Mouse (Mus musculus) liver, postnatal 0 days (tissue): ENCODE data around the gene Spata21. TPM values are rescaled to one million over a fixed set of nuclear protein-coding genes. Genes with fewer than 3 reads are reported as not detected.

Source experiments
- ATAC-seq: fragments of 200-750 bp; cut with Nextera tagmentation; 2 replicates; pipeline ENCODE4 v1.8.0; 2017; ENCODE audit warnings: mild to moderate bottlenecking, moderate library complexity
- DNase-seq: peaks from one replicate; pipeline ENCODE4 v3.0.0-alpha.2; 2016
- H3K27ac ChIP-seq: fragments of 300-500 bp; sonication (generic); 2 replicates; pipeline ENCODE4 v1.5.1; 2014; ENCODE audit warnings: antibody characterized with exemption, moderate library complexity, mild to moderate bottlenecking, low read depth
- H3K27me3 ChIP-seq: fragments of 300-500 bp; sonication (generic); 2 replicates; pipeline ENCODE4 v1.6.1; 2014; ENCODE audit warnings: low read length, control low read depth, mixed read lengths; ENCODE audit not compliant: insufficient read depth
- H3K36me3 ChIP-seq: fragments of 300-500 bp; sonication (generic); replicated peaks from 2 replicates; pipeline ENCODE4 v1.6.1; 2014; ENCODE audit warnings: mild to moderate bottlenecking, control low read depth, low read length, moderate library complexity, mixed read lengths; ENCODE audit not compliant: insufficient read depth
- H3K4me1 ChIP-seq: fragments of 300-500 bp; sonication (generic); 2 replicates; pipeline ENCODE4 v1.6.1; 2014; ENCODE audit warnings: antibody characterized with exemption, mild to moderate bottlenecking, control low read depth; ENCODE audit not compliant: insufficient read depth
- H3K4me2 ChIP-seq: fragments of 300-500 bp; sonication (generic); 2 replicates; pipeline ENCODE4 v1.6.1; 2014; ENCODE audit warnings: low read depth, mild to moderate bottlenecking, low read length, moderate library complexity, mixed read lengths
- H3K4me3 ChIP-seq: fragments of 300-500 bp; sonication (generic); 2 replicates; pipeline ENCODE4 v1.5.1; 2014; ENCODE audit warnings: low read depth, low read length
- H3K9ac ChIP-seq: fragments of 300-500 bp; sonication (generic); replicated peaks from 2 replicates; pipeline ENCODE4 v1.6.1; 2014; ENCODE audit warnings: mild to moderate bottlenecking, moderate library complexity
- H3K9me3 ChIP-seq: fragments of 300-500 bp; sonication (generic); 2 replicates; pipeline ENCODE4 v1.6.1; 2016; ENCODE audit warnings: mild to moderate bottlenecking, control low read depth, low read length, mixed read lengths
- CTCF ChIP-seq: sonication (generic); IDR thresholded peaks from 2 replicates; pipeline ENCODE4 v1.5.1; 2016; ENCODE audit warnings: antibody characterized with exemption, low read depth
- EP300 ChIP-seq: IDR thresholded peaks from 2 replicates; pipeline ENCODE4 v1.6.1; 2016; ENCODE audit warnings: antibody characterized with exemption, low read depth, mild to moderate bottlenecking
- WGBS: fragments of 180-500 bp; shearing (Covaris S2); extraction: QIAGEN DNeasy Blood & Tissue Kit; methylation state at CpG from one replicate; pipeline ENCODE4 v1.1.7; 2014; ENCODE audit not compliant: insufficient replicate concordance; 5-methylcytosine and 5-hydroxymethylcytosine counted together
- polyA plus RNA-seq: library from polyadenylated mRNA; unstranded; fragments of >200 nt; fragmentation: Nextera tagmentation; extraction: Ambion mirVana; gene quantifications from 2 replicates; pipeline ENCODE4 v1.2.1, GENCODE M21; 2015

Gene Spata21
- polyA plus RNA-seq, 1 experiment from 2014 or later, result not detected

DNA sequence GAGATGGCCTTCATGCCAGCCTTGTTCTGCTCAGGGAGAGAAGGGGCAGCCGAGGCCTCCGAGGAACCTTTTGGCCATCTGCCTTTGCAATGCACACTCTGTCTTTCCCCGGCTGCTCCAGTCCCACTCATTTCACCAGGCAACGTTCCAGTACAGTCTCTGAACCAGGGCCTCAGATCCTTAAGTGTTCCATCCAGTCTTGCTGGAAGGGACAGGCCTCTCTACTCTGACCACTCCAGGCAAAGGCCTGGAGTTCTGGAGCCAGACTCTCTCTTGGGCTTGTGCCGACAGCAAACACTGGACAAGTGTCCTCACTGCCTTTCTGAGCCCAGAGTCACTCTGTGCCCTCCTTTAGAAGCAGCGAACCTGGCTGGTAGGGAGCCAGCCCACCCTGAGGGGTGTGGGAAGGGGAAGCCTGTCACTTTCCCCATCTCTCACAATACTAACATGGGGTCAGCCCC is 26.4 kb downstream of the Spata21 start:
- Histone ChIP-seq H3K36me3 (peaks cover 63% of the 10 kb centered on the region), H3K4me2 (no peak overlapping the region), H3K4me1 (no peaks in the 10 kb centered on the region), H3K27ac (no peak overlapping the region), H3K4me3 (no peak overlapping the region), H3K27me3 (no peaks in the 10 kb centered on the region), H3K9me3 (no peaks in the 10 kb centered on the region), H3K9ac (no peak overlapping the region)
- 86% methylated on average over 6 of the region's 6 CpGs for WGBS
- ATAC-seq, result no peak
- no peak for DNase-seq
- TF ChIP-seq CTCF (no peak), EP300 (no peak)

GRCm38 (mm10) chr4:141115398-141115797 is 27.3 kb downstream of the Spata21 start:
- Histone ChIP-seq H3K4me3 (no peak overlapping the region), H3K9me3 (no peaks in the 10 kb centered on the region), H3K27ac (no peak overlapping the region), H3K36me3 (peaks cover 63% of the 10 kb centered on the region), H3K27me3 (no peaks in the 10 kb centered on the region), H3K4me2 (no peak overlapping the region), H3K9ac (no peak overlapping the region), H3K4me1 (no peaks in the 10 kb centered on the region)
- peak; percentile 45 for DNase-seq
- WGBS, result 75% methylated on average over 8 of the region's 8 CpGs
- peak; percentile 25; the same call in 1 of the 2 replicates for ATAC-seq
- TF ChIP-seq EP300 (no peak), CTCF (no peak)

GRCm38 (mm10) chr4:141118691-141119090 is 30.6 kb downstream of the Spata21 start:
- no peak for TF ChIP-seq EP300
- no peak for TF ChIP-seq CTCF
- 62% methylated on average over 4 of the region's 4 CpGs for WGBS
- Histone ChIP-seq H3K9ac (no peak overlapping the region), H3K27ac (no peak overlapping the region), H3K4me1 (0 out of 2 replicates have a peak, but pooled peaks cover 4% of the 10 kb centered on the region), H3K4me3 (no peak overlapping the region), H3K27me3 (no peaks in the 10 kb centered on the region), H3K36me3 (peaks cover 48% of the 10 kb centered on the region), H3K9me3 (no peaks in the 10 kb centered on the region), H3K4me2 (no peak overlapping the region)
- DNase-seq (no peak), ATAC-seq (no peak)

DNA sequence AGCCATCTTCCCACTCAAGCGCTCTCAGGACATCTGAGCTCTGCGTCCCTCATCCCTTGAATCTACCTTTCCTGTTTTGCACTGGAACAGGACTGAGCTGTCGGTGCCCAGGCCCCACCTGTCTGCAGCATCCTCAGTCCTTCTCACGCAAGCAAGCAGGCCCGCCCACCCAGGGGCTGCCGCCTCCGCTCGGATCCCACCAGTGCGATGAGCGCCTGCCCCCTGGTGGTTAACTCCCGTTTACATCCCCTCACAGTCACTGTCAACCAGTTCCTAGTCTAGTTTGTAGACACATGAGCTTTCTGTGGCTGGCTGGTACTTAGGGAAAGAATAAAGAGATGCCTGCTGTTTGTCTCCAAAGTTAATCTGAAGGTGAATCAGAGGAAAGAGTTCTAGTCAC is 32.6 kb downstream of the Spata21 start:
- 0 out of 2 replicates have a peak, but pooled peaks cover 4% of the 10 kb centered on the region for H3K4me1 ChIP-seq
- H3K9ac ChIP-seq, result no peak overlapping the region
- TF ChIP-seq CTCF (peak; percentile 77), EP300 (no peak)
- WGBS, result 32% methylated on average over 11 of the region's 11 CpGs
- no peak overlapping the region for H3K27ac ChIP-seq
- peak; percentile 60; the same call in 1 of the 2 replicates for ATAC-seq
- H3K27me3 ChIP-seq, result no peaks in the 10 kb centered on the region
- peaks cover 33% of the 10 kb centered on the region for H3K36me3 ChIP-seq
- DNase-seq, result peak; percentile 78
- H3K4me3 ChIP-seq, result no peak overlapping the region
- H3K9me3 ChIP-seq, result no peaks in the 10 kb centered on the region
- H3K4me2 ChIP-seq, result no peak overlapping the region

DNA sequence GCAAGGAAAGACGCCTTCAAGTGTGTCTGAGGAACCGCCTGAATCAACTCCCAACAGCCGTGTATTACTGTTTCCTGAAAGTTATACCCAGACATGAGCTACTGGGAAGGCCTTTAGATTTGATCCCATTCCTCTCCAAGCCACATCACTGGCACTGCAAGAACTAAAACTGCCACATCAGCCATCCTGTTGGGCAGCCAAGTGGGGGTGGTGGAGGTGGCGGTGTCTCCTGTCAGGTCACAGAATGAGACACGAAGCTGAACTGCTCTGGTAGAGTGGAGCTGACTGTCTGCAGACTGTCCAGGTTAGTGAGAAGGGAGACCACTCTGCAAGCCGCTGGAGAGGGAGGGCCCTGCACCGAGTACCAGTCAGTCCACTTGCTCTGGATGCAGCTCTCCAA is 34.5 kb downstream of the Spata21 start:
- no peaks in the 10 kb centered on the region for H3K27me3 ChIP-seq
- no peak overlapping the region for H3K9ac ChIP-seq
- no peak overlapping the region for H3K4me2 ChIP-seq
- H3K4me3 ChIP-seq, result no peak overlapping the region
- H3K36me3 ChIP-seq, result peaks cover 18% of the 10 kb centered on the region
- H3K27ac ChIP-seq, result no peak overlapping the region
- DNase-seq (no peak), ATAC-seq (no peak)
- H3K9me3 ChIP-seq, result no peaks in the 10 kb centered on the region
- H3K4me1 ChIP-seq, result peaks cover 7% of the 10 kb centered on the region; the same call in 1 of the 2 replicates
- 70% methylated on average over 7 of the region's 7 CpGs for WGBS
- TF ChIP-seq CTCF, result no peak
- TF ChIP-seq EP300, result no peak

GRCm38 (mm10) chr4:141123065-141123464 is 34.9 kb downstream of the Spata21 start:
- DNase-seq (no peak), ATAC-seq (no peak)
- no peaks in the 10 kb centered on the region for H3K9me3 ChIP-seq
- H3K9ac ChIP-seq, result no peak overlapping the region
- no peak overlapping the region for H3K4me2 ChIP-seq
- peaks cover 14% of the 10 kb centered on the region for H3K36me3 ChIP-seq
- no peak overlapping the region for H3K27ac ChIP-seq
- H3K4me3 ChIP-seq, result no peak overlapping the region
- 56% methylated on average over 1 of the region's 1 CpGs for WGBS
- peaks cover 7% of the 10 kb centered on the region; the same call in 1 of the 2 replicates for H3K4me1 ChIP-seq
- no peaks in the 10 kb centered on the region for H3K27me3 ChIP-seq
- TF ChIP-seq EP300 (no peak), CTCF (no peak)
